Mouse (Mus musculus): ENCODE measurements around the gene Pitpnm2.

Pitpnm2 gene

DNA sequence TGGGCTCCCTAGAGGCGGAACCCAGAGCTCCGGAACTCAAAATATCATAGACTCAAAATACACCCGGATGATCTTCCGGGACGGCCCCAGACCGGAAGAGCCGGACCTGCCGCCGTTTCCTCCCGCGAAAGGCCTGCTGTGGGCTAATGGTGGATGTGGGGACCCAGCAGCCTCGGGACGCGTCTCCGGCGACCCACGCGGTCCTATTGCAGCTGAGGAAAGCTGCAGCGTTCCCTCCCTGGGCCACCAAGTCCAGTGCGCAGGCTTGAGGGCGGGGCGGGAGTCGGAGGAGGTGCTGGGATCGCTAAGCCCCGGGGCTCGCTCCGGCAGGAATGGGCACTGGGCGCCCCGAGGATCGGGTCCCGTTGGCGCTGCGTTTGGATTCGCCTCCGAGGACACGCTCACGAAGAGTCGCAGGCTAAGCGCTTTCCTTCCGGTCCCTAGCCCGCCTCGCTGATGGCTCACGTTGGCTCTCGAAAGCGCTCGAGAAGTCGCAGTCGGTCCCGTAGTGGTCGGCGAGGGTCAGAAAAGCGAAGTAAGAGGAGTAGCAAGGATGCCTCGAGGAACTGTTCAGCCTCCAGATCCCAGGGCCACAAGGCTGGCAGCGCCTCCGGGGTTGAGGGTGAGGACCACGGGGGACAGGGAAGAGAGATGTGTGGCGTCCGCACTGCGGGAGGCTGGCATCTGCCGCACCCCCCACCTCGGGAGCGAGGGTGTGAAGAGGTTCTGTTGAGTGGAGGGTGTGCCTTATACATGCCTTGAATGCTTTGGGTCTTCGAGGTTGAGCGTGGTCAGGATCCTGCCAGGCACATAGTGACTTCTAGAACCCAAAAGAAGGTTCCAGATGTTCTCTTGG is 133.3 kb downstream of the Pitpnm2 start, which contains the start of gene Arl6ip4:
TSS of gene Arl6ip4 (plus strand) at position 100 of the 856 bp plus-strand sequence.
- in situ Hi-C loops (cut with MboI; ENCODE audit: low pct_unique_long_range_greater_than_20kb in 1 of 2, low sequenced_read_pairs in 2 of 2, unreplicated experiment in 1 of 2): loop anchor here in 1 of 2 experiments (10.0 kb wide), 1 partner anchor 159 kb away; no protein-coding TSS in a partner anchor

GRCm38 (mm10) chr5:124115531-124115930 is 134.0 kb downstream of the Pitpnm2 start:
- in situ Hi-C loops (cut with MboI; ENCODE audit: low pct_unique_long_range_greater_than_20kb in 1 of 2, low sequenced_read_pairs in 2 of 2, unreplicated experiment in 1 of 2): loop anchor here in 1 of 2 experiments (10.0 kb wide), 1 partner anchor 159 kb away; no protein-coding TSS in a partner anchor

- in situ Hi-C loops (cut with MboI; ENCODE audit: low pct_unique_long_range_greater_than_20kb in 1 of 2, low sequenced_read_pairs in 2 of 2, unreplicated experiment in 1 of 2): loop anchor here in 1 of 2 experiments (10.0 kb wide), 1 partner anchor 160 kb away; no protein-coding TSS in a partner anchor
Observed at GRCm38 (mm10) chr5:124114276-124115025, 135.1 kb downstream of the Pitpnm2 start.

- in situ Hi-C loops (cut with MboI; ENCODE audit: low pct_unique_long_range_greater_than_20kb in 1 of 2, low sequenced_read_pairs in 2 of 2, unreplicated experiment in 1 of 2): loop anchor here in 1 of 2 experiments (10.0 kb wide), 1 partner anchor 162 kb away; no protein-coding TSS in a partner anchor
Observed at GRCm38 (mm10) chr5:124113030-124113429, 136.5 kb downstream of the Pitpnm2 start.

GRCm38 (mm10) chr5:124112531-124112930 is 137.0 kb downstream of the Pitpnm2 start:
- in situ Hi-C loops (cut with MboI; ENCODE audit: low pct_unique_long_range_greater_than_20kb in 1 of 2, low sequenced_read_pairs in 2 of 2, unreplicated experiment in 1 of 2): loop anchor here in 1 of 2 experiments (10.0 kb wide), 1 partner anchor 162 kb away; no protein-coding TSS in a partner anchor

GRCm38 (mm10) chr5:124111742-124112497 is 137.6 kb downstream of the Pitpnm2 start, which contains the start of gene Ogfod2:
TSS of gene Ogfod2 (plus strand) at chr5:124112297.
- in situ Hi-C loops (cut with MboI; ENCODE audit: low pct_unique_long_range_greater_than_20kb in 1 of 2, low sequenced_read_pairs in 2 of 2, unreplicated experiment in 1 of 2): loop anchor here in 1 of 2 experiments (10.0 kb wide), 1 partner anchor 163 kb away; no protein-coding TSS in a partner anchor

- in situ Hi-C loops (cut with MboI; ENCODE audit: low pct_unique_long_range_greater_than_20kb in 1 of 2, low sequenced_read_pairs in 2 of 2, unreplicated experiment in 1 of 2): loop anchor here in 1 of 2 experiments (10.0 kb wide), 1 partner anchor 164 kb away; no protein-coding TSS in a partner anchor
Observed at GRCm38 (mm10) chr5:124111077-124111741, 138.4 kb downstream of the Pitpnm2 start.

- in situ Hi-C loops (cut with MboI; ENCODE audit: low pct_unique_long_range_greater_than_20kb in 1 of 2, low sequenced_read_pairs in 2 of 2, unreplicated experiment in 1 of 2): no loop called here
Observed at GRCm38 (mm10) chr5:124103552-124103951, 146.0 kb downstream of the Pitpnm2 start.

GRCm38 (mm10) chr5:124103020-124103419 is 146.5 kb downstream of the Pitpnm2 start:
- in situ Hi-C loops (cut with MboI; ENCODE audit: low pct_unique_long_range_greater_than_20kb in 1 of 2, low sequenced_read_pairs in 2 of 2, unreplicated experiment in 1 of 2): no loop called here

- in situ Hi-C loops (cut with MboI; ENCODE audit: low pct_unique_long_range_greater_than_20kb in 1 of 2, low sequenced_read_pairs in 2 of 2, unreplicated experiment in 1 of 2): no loop called here
Observed at GRCm38 (mm10) chr5:124102326-124102725, 147.2 kb downstream of the Pitpnm2 start.

- in situ Hi-C loops (cut with MboI; ENCODE audit: low pct_unique_long_range_greater_than_20kb in 1 of 2, low sequenced_read_pairs in 2 of 2, unreplicated experiment in 1 of 2): no loop called here
Observed at GRCm38 (mm10) chr5:124100128-124101044, 149.2 kb downstream of the Pitpnm2 start.

DNA sequence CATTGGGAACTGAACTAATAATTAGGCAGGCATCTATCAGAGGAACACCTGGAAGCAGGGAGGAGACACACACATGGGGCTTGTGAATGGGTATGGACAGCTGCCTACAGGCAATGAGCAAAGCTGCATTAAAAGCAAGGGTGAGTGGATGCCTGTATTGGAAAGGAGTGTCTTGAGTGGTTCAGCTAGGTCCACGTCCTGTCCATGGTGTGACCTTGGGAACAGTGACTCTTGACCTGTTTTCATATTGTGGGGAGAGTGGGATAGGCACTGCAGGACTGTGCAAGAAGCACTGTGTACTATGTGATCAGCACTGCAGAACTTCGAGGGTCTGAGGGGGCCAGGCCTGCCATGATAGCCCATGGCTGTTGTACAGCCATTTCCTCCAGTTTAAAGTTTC is 150.6 kb downstream of the Pitpnm2 start:
- in situ Hi-C loops (cut with MboI; ENCODE audit: low pct_unique_long_range_greater_than_20kb in 1 of 2, low sequenced_read_pairs in 2 of 2, unreplicated experiment in 1 of 2): no loop called here

GRCm38 (mm10) chr5:124095596-124096232 is 153.8 kb downstream of the Pitpnm2 start, which contains the start of gene Abcb9:
TSS of gene Abcb9 (minus strand) at chr5:124095798.
- in situ Hi-C loops (cut with MboI; ENCODE audit: low pct_unique_long_range_greater_than_20kb in 1 of 2, low sequenced_read_pairs in 2 of 2, unreplicated experiment in 1 of 2): no loop called here

DNA sequence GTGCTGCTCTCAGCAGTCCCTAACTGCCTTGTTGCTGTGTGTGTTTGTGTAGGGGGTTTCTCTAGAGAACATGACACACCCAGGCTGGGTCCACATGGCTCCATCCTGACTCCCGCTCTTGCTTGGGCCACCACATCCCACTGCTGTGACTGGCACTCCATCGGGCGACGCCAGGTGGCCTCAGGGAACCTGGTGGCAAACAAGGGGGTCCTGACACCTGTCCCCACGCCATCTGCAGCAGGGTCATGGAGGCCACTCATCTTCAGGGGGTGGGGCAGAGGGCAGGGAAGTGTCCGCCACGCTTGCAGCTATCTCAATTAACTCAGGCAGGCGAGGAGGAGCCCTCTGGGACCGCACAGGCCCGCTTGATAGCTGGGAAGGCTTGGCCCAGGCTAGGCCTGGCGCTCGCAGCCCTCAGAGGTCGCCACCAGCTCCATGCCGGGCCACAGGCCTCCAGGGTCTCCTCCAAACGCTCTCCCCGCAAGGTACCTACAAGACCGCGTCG is 154.4 kb downstream of the Pitpnm2 start:
- in situ Hi-C loops (cut with MboI; ENCODE audit: low pct_unique_long_range_greater_than_20kb in 1 of 2, low sequenced_read_pairs in 2 of 2, unreplicated experiment in 1 of 2): no loop called here

GRCm38 (mm10) chr5:124093852-124094604 is 155.5 kb downstream of the Pitpnm2 start:
- in situ Hi-C loops (cut with MboI; ENCODE audit: low pct_unique_long_range_greater_than_20kb in 1 of 2, low sequenced_read_pairs in 2 of 2, unreplicated experiment in 1 of 2): loop anchor here in 1 of 2 experiments (5.0 kb wide), 1 partner anchor 92 kb away; no protein-coding TSS in a partner anchor

Measured in mouse embryonic stem cell (cell line).